Mouse (Mus musculus) heart, embryonic 16.5 days (tissue): ENCODE measurements around the gene AY074887. TPM values are rescaled to one million over a fixed set of nuclear protein-coding genes. Genes with fewer than 3 reads are reported as not detected.

Experiments
- ATAC-seq: fragments of 200-750 bp; cut with Nextera tagmentation; replicated peaks from 2 replicates; pipeline ENCODE4 v1.8.0; 2017; ENCODE audit warnings: moderate number of reproducible peaks; ENCODE audit not compliant: insufficient read depth, low FRiP score; ENCODE audit errors: extremely low read depth
- H3K27ac ChIP-seq: fragments of 300-500 bp; sonication (generic); 2 replicates; pipeline ENCODE4 v1.5.1; 2014; ENCODE audit warnings: mild to moderate bottlenecking, low read length, control low read depth, moderate library complexity
- H3K27me3 ChIP-seq: fragments of 300-500 bp; sonication (generic); 2 replicates; pipeline ENCODE4 v1.6.1; 2014; ENCODE audit warnings: low read length, mixed read lengths; ENCODE audit not compliant: control insufficient read depth, insufficient read depth
- H3K36me3 ChIP-seq: fragments of 300-500 bp; sonication (generic); 2 replicates; pipeline ENCODE4 v1.6.1; 2014; ENCODE audit not compliant: control insufficient read depth, insufficient read depth
- H3K4me1 ChIP-seq: fragments of 300-500 bp; sonication (generic); 2 replicates; pipeline ENCODE4 v1.6.1; 2014; ENCODE audit warnings: low read length, mixed read lengths; ENCODE audit not compliant: control insufficient read depth, insufficient read depth
- H3K4me2 ChIP-seq: fragments of 300-500 bp; sonication (generic); 2 replicates; pipeline ENCODE4 v1.6.1; 2014; ENCODE audit warnings: low read depth, mild to moderate bottlenecking, control low read depth, low read length
- H3K4me3 ChIP-seq: fragments of 300-500 bp; sonication (generic); 2 replicates; pipeline ENCODE4 v1.5.1; 2014; ENCODE audit warnings: mild to moderate bottlenecking, control low read depth, low read length
- H3K9ac ChIP-seq: fragments of 300-500 bp; sonication (generic); 2 replicates; pipeline ENCODE4 v1.6.1; 2014; ENCODE audit warnings: low read length, control low read depth
- H3K9me3 ChIP-seq: fragments of 300-500 bp; sonication (generic); replicated peaks from 2 replicates; pipeline ENCODE4 v1.6.1; 2016; ENCODE audit warnings: low read length; ENCODE audit not compliant: control insufficient read depth
- WGBS: fragments of 180-500 bp; shearing (Covaris S2); extraction: QIAGEN DNeasy Blood & Tissue Kit; methylation state at CpG from one replicate; pipeline ENCODE4 v1.1.7; 2014; 5-methylcytosine and 5-hydroxymethylcytosine counted together
- polyA plus RNA-seq: library from polyadenylated mRNA; unstranded; fragments of >200 nt; fragmentation: Nextera tagmentation; extraction: Ambion mirVana; gene quantifications from 2 replicates; pipeline ENCODE4 v1.2.1, GENCODE M21; 2015

The AY074887 gene
- polyA plus RNA-seq, 1 experiment from 2014 or later = 0.83 TPM

DNA sequence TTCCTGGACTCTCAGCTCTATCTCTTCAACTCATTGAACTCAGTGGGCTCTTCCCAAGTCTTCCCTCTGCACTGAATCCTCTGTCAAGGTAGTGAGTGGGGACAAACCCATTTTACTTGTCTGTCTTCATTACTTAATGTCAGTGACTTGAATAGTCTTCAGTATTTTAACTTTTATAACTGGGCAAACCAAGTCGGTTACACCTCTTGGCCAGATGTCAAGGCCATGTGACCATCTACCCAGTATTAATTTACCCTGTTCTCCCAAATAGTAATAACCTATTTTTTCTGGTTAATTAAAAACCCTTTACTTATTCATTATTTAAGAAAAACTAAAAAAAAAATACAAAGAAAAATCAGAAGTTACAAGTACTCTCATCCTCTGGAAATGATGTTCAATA, 20.1 kb downstream of the AY074887 start:
- Histone ChIP-seq H3K9me3 (no peaks in the 10 kb centered on the region), H3K9ac (no peak overlapping the region), H3K4me1 (no peaks in the 10 kb centered on the region), H3K4me3 (no peak overlapping the region), H3K27ac (no peak overlapping the region), H3K36me3 (no peaks in the 10 kb centered on the region), H3K27me3 (no peaks in the 10 kb centered on the region), H3K4me2 (no peak overlapping the region)
- WGBS = 89% methylated on average over 1 of the region's 1 CpGs
- ATAC-seq = no peak

DNA sequence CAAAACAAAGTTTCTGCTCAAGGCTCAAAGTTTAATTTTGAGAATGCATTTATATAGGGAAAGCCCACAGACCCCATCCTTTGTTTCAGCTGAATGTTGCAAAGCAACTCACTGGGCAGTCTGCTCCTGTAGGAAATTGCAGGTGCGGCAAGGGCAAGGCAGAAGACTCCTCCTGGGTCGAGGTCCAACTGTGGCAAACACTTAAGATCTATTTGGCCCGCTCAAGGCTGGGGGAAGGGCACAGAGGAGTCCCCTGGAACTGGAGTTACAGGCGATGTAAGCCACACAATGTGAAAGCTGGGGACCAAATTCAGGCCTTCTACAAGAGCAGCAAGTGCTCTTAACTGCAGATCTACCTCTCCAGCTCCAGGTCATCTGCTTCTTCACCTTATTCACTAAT, 30.9 kb downstream of the AY074887 start:
- H3K4me2 ChIP-seq = no peak overlapping the region
- no peaks in the 10 kb centered on the region for H3K27me3 ChIP-seq
- no peak overlapping the region for H3K27ac ChIP-seq
- peaks cover 3% of the 10 kb centered on the region; the same call in 1 of the 2 replicates for H3K4me1 ChIP-seq
- H3K9me3 ChIP-seq = no peaks in the 10 kb centered on the region
- no peak overlapping the region for H3K9ac ChIP-seq
- 50% methylated on average over 4 of the region's 4 CpGs for WGBS
- ATAC-seq = no peak
- H3K36me3 ChIP-seq = peaks cover 8% of the 10 kb centered on the region
- no peak overlapping the region for H3K4me3 ChIP-seq

GRCm38 (mm10) chr9:54918781-54919180, 32.0 kb downstream of the AY074887 start:
- 89% methylated on average over 5 of the region's 5 CpGs for WGBS
- ATAC-seq = no peak
- Histone ChIP-seq H3K9me3 (no peaks in the 10 kb centered on the region), H3K4me1 (peaks cover 3% of the 10 kb centered on the region; the same call in 1 of the 2 replicates), H3K27me3 (no peaks in the 10 kb centered on the region), H3K36me3 (peaks cover 8% of the 10 kb centered on the region), H3K4me2 (no peak overlapping the region), H3K9ac (no peak overlapping the region), H3K27ac (no peak overlapping the region), H3K4me3 (no peak overlapping the region)

DNA sequence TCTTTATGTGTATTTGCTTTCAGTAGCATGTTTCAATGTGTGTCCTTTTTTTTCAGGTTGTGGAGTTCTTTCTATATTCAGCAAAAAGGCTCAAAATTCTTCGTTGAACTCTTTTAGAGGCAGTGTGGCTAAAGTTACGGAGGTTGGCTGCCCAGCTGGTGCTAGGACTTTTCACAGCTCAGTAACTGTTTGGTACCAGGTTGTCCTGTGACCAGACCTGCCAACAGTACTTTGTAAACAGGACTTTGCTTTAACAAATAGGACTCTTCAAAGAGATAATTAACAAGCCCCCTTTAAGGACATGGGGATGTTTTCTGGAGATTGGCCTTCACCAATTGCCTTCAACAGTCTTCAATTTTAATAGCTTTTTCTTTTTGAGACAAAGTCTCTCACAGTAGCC, 32.6 kb downstream of the AY074887 start:
- Histone ChIP-seq H3K27me3 (no peaks in the 10 kb centered on the region), H3K4me3 (no peak overlapping the region), H3K9ac (no peak overlapping the region), H3K27ac (no peak overlapping the region), H3K9me3 (no peaks in the 10 kb centered on the region), H3K36me3 (peaks cover 8% of the 10 kb centered on the region), H3K4me2 (no peak overlapping the region), H3K4me1 (peaks cover 3% of the 10 kb centered on the region; the same call in 1 of the 2 replicates)
- 72% methylated on average over 2 of the region's 2 CpGs for whole genome bisulfite sequencing
- ATAC-seq = no peak

DNA sequence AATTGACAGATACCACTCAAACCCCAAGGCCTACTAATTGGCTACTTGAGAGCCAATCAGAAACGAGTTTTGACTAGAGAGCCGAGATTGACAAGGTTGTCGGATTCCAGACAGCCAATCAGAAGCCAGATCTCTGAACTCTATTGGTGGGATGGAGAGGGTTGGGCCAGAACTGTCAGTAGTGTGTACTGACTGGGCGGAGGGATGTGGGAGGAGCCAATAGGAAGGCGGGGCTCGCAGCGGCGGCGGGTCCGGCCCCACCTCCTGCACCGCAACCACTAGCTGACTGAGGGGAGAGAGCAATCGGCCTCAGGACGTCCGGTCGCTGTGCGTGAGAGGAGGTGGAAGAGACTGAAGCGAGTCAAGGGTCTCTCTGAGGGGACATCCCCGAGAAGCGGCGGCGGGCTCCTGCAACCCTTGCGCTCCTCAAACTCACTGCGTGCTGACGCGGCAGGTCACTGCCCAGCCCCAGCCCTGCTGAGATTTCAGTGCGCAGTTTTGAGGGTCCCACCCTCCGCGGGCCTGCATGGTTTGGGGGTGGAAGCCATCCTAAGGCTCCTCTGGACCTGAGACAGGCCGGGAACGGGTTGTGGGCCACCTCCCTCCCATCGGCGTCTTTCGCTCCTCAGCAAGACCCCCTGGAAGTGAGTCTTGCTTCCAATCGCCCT, 33.7 kb downstream of the AY074887 start, which contains the start of gene Hykk:
Gene Hykk, plus strand, starts transcription at position 274 of the 668 bp plus-strand sequence.
- peak; percentile 98 for ATAC-seq
- H3K9me3 ChIP-seq = no peaks in the 10 kb centered on the region
- H3K27me3 ChIP-seq = no peaks in the 10 kb centered on the region
- under 1% methylated on average over 34 of the region's 34 CpGs for WGBS
- H3K4me2 ChIP-seq = peak within 1 kb of the TSS; percentile 76
- peaks cover 2% of the 10 kb centered on the region; the same call in 1 of the 2 replicates for H3K36me3 ChIP-seq
- H3K27ac ChIP-seq = peak within 1 kb of the TSS; percentile 38
- peak within 1 kb of the TSS; percentile 79 for H3K9ac ChIP-seq
- peaks cover 3% of the 10 kb centered on the region; the same call in 1 of the 2 replicates for H3K4me1 ChIP-seq
- peak within 1 kb of the TSS; percentile 72 for H3K4me3 ChIP-seq

DNA sequence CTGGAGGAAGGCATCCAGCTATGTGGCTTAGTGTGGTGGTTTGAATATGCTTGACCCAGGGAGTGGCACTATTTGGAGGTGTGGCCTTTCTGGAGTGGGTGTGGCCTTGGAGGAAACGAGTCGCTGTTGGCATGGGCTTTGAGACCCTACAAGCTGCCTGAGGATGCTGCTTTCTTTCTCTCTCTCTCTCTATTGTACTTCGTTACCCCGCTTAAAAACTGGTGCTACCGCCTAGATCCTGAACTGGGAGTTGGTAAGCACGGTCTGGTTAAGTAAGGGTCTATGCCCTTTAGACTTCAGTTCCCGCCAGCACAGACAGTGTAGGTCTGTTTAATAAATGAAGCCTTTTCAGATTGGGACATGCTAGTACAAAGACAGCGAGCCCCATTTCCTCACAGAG, 34.4 kb downstream of the AY074887 start:
- Histone ChIP-seq H3K36me3 (peaks cover 3% of the 10 kb centered on the region; the same call in 1 of the 2 replicates), H3K27me3 (no peaks in the 10 kb centered on the region), H3K4me1 (peaks cover 3% of the 10 kb centered on the region; the same call in 1 of the 2 replicates), H3K9me3 (no peaks in the 10 kb centered on the region), H3K4me3 (peak overlapping the region; percentile 72; the same call in 1 of the 2 replicates), H3K27ac (no peak overlapping the region), H3K4me2 (peak overlapping the region; percentile 76), H3K9ac (no peak overlapping the region)
- 66% methylated on average over 8 of the region's 8 CpGs for WGBS
- ATAC-seq = no peak

GRCm38 (mm10) chr9:54915576-54915975, 35.2 kb downstream of the AY074887 start:
- no peak overlapping the region for H3K27ac ChIP-seq
- H3K4me2 ChIP-seq = no peak overlapping the region
- peaks cover 3% of the 10 kb centered on the region; the same call in 1 of the 2 replicates for H3K4me1 ChIP-seq
- H3K36me3 ChIP-seq = peaks cover 3% of the 10 kb centered on the region; the same call in 1 of the 2 replicates
- 62% methylated on average over 7 of the region's 7 CpGs for WGBS
- H3K4me3 ChIP-seq = no peak overlapping the region
- no peak for ATAC-seq
- no peaks in the 10 kb centered on the region for H3K9me3 ChIP-seq
- H3K27me3 ChIP-seq = no peaks in the 10 kb centered on the region
- no peak overlapping the region for H3K9ac ChIP-seq

- Histone ChIP-seq H3K9me3 (no peaks in the 10 kb centered on the region), H3K9ac (no peak overlapping the region), H3K4me3 (no peak overlapping the region), H3K36me3 (peaks cover 33% of the 10 kb centered on the region), H3K27ac (no peak overlapping the region), H3K27me3 (no peaks in the 10 kb centered on the region), H3K4me1 (no peaks in the 10 kb centered on the region), H3K4me2 (no peak overlapping the region)
- 76% methylated on average over 5 of the region's 5 CpGs for WGBS
- ATAC-seq = no peak
Observed at GRCm38 (mm10) chr9:54909446-54909845, 41.4 kb downstream of the AY074887 start.
